Mouse (Mus musculus) ES-E14 (cell line): ENCODE measurements around the gene Luc7l2. TPM values are rescaled to one million over a fixed set of nuclear protein-coding genes. Genes with fewer than 3 reads are reported as not detected.

Source experiments
- DNase-seq: peaks from one replicate; pipeline ENCODE4 v3.0.0-alpha.2; 2013; ENCODE audit warnings: low read depth, low spot score
- H3K27ac ChIP-seq: 2 replicates; pipeline ENCODE4 v1.5.1; 2012; ENCODE audit warnings: low read depth, mild to moderate bottlenecking, low read length, moderate library complexity, mixed read lengths; ENCODE audit not compliant: poor library complexity, insufficient read depth, severe bottlenecking
- H3K36me3 ChIP-seq: 2 replicates; pipeline ENCODE4 v1.6.1; 2012; ENCODE audit warnings: mild to moderate bottlenecking, low read length, moderate library complexity, mixed read lengths; ENCODE audit not compliant: control insufficient read depth, poor library complexity, insufficient read depth, severe bottlenecking
- H3K4me1 ChIP-seq, 2 experiments: fragments of 150-350 bp in 1 of 2; sonication (generic) in 1 of 2; 2 replicates each; pipeline ENCODE4 v1.6.1; 2012; ENCODE audit warnings: low read length in 2 of 2, mild to moderate bottlenecking in 1 of 2, mixed read lengths in 1 of 2; ENCODE audit not compliant: control insufficient read depth in 2 of 2, insufficient read depth in 2 of 2, poor library complexity in 1 of 2
- H3K4me3 ChIP-seq, 2 experiments: fragments of 150-350 bp in 1 of 2; sonication (generic) in 1 of 2; 2 replicates each; pipeline ENCODE4 v1.5.1; 2012; ENCODE audit warnings: low read length in 2 of 2, low read depth in 1 of 2, mild to moderate bottlenecking in 1 of 2, mixed read lengths in 1 of 2; ENCODE audit not compliant: insufficient read depth in 1 of 2, poor library complexity in 1 of 2, severe bottlenecking in 1 of 2
- H3K9ac ChIP-seq: 2 replicates; pipeline ENCODE4 v1.6.1; 2012; ENCODE audit warnings: low read depth, mild to moderate bottlenecking, low read length, mixed read lengths; ENCODE audit not compliant: poor library complexity, insufficient read depth, severe bottlenecking
- H3K9me3 ChIP-seq: fragments of 150-350 bp; sonication (generic); 2 replicates; pipeline ENCODE4 v1.6.1; 2012; ENCODE audit warnings: low read depth, mild to moderate bottlenecking, low read length; ENCODE audit not compliant: control insufficient read depth, insufficient read depth
- MAFK ChIP-seq: IDR thresholded peaks from 2 replicates; pipeline ENCODE4 v1.6.1; 2014; ENCODE audit warnings: mild to moderate bottlenecking, low read depth, low read length, inconsistent platforms; ENCODE audit not compliant: insufficient read depth
- ZC3H11A ChIP-seq: IDR thresholded peaks from 2 replicates; pipeline ENCODE4 v1.6.1; 2012; ENCODE audit warnings: low read depth, mild to moderate bottlenecking, inconsistent platforms, low read length, borderline replicate concordance
- in situ Hi-C, 2 experiments: fragments of 600-800 bp; cut with MboI; formaldehyde crosslinking; loops; one replicate each; pipeline ENCODE4 v1.15.1; 2025; ENCODE audit warnings: low sequenced_read_pairs in 2 of 2, inconsistent platforms in 1 of 2; ENCODE audit not compliant: unreplicated experiment in 2 of 2
- total RNA-seq: library from RNA; depleted of rRNA; stranded (reverse); fragments of 300-350 nt; gene quantifications from 2 replicates; pipeline ENCODE4 v1.2.3, GENCODE M21; 2012; rRNA removed

Gene Luc7l2
- total RNA-seq, 1 experiment = 99.5 TPM

DNA sequence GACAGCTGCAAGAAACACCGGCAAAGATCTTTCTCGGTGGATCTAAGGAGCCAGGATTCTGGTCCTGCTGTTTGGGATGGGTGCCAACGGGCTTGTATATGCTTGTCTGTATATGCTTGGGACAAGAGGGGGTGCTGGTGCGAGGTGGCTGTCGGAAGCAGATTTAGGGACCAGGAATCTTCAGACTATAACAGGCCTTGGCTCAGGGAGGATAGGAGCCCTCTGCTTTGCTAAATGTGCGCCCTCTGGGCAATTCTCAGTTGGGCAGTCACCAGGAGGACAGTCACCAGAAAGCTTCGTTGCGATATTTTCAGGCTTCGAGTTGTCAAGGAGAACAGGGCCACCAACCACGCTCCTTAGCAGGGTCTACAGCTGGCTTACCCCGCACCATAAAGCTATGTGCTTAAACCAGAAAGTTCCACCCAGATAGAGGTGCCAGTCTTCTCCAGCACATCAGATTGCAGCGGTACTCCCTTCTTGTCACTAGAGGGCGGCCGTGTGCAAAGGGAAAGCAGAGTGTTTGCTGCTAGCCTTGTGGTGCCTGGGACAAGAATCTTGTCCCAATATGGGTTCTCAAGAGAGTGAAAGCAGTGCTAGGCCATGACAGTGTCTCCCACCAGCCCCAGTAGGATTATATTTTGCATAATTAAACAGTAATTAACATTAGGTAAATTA is 99.3 kb downstream of the Luc7l2 start:
- H3K4me3 ChIP-seq = 0 out of 4 replicates have a peak overlapping the region, but pooled peaks of 1 of the 2 experiments have one; percentile 29
- no peak overlapping the region for H3K27ac ChIP-seq
- H3K4me1 ChIP-seq = no peaks in the 10 kb centered on the region
- no peak overlapping the region for H3K9ac ChIP-seq
- DNase-seq = peak; percentile 72
- no peaks in the 10 kb centered on the region for H3K36me3 ChIP-seq
- TF ChIP-seq MAFK (no peak), ZC3H11A (peak; percentile 57; the same call in 1 of the 2 replicates)
- no peaks in the 10 kb centered on the region for H3K9me3 ChIP-seq
- in situ Hi-C loops = no loop called here

Other genes with a start within 250 kb of the Luc7l2 start
- gene Zc3hav1, start 196.7 kb upstream of the Luc7l2 start, total RNA-seq = 12.2 and 20.6 TPM in 2 replicates
- 3.5 and 4.2 TPM in 2 replicates for gene Ttc26, start 169.9 kb upstream of the Luc7l2 start, total RNA-seq
- gene Ubn2, start 117.4 kb upstream of the Luc7l2 start, total RNA-seq = 18.5 and 21.7 TPM in 2 replicates
- 48.0 and 83.8 TPM in 2 replicates for gene Fmc1, start 17.8 kb upstream of the Luc7l2 start, total RNA-seq
- gene Klrg2, start 85.9 kb downstream of the Luc7l2 start, total RNA-seq = 3.2 and 4.7 TPM in 2 replicates
- gene Clec2l, start 111.7 kb downstream of the Luc7l2 start, total RNA-seq = 1.3 and 1.4 TPM in 2 replicates